Mouse (Mus musculus) G1E (cell line): ENCODE measurements around the gene Rnf121. TPM values are rescaled to one million over a fixed set of nuclear protein-coding genes. Genes with fewer than 3 reads are reported as not detected.
"Not testable (repeated sequence)": the region's sequence is repeated elsewhere in the genome, so short reads cannot be mapped to it uniquely, and the experiment has no call there.

Experiments
- ATAC-seq: 2 replicates; pipeline ENCODE4 v1.8.0; 2016; ENCODE audit warnings: mild to moderate bottlenecking; ENCODE audit not compliant: insufficient number of reproducible peaks, poor library complexity, low FRiP score, severe bottlenecking; ENCODE audit errors: extremely low read depth
- DNase-seq: peaks from one replicate; pipeline ENCODE4 v3.0.0; 2012; ENCODE audit warnings: low spot score
- H3K27me3 ChIP-seq: 2 replicates; pipeline ENCODE4 v1.6.1; 2012; ENCODE audit warnings: mild to moderate bottlenecking, low read length, inconsistent platforms; ENCODE audit not compliant: insufficient read depth
- H3K36me3 ChIP-seq: replicated peaks from 2 replicates; pipeline ENCODE3; 2012; ENCODE audit warnings: mild to moderate bottlenecking, inconsistent platforms
- H3K4me1 ChIP-seq: 2 replicates; pipeline ENCODE4 v1.6.1; 2012; ENCODE audit warnings: low read depth, low read length, inconsistent platforms, mixed read lengths; ENCODE audit not compliant: insufficient read depth
- H3K4me3 ChIP-seq: 2 replicates; pipeline ENCODE4 v1.5.1; 2012; ENCODE audit warnings: low read depth, mild to moderate bottlenecking, inconsistent platforms, low read length, moderate library complexity, mixed read lengths
- H3K9me3 ChIP-seq: replicated peaks from 2 replicates; pipeline ENCODE4 v1.6.1; 2012; ENCODE audit warnings: inconsistent platforms
- CTCF ChIP-seq: IDR thresholded peaks from 2 replicates; pipeline ENCODE4 v1.5.1; 2012; ENCODE audit warnings: low read depth, low read length, inconsistent platforms, mixed read lengths
- GATA1 ChIP-seq: IDR thresholded peaks from 2 replicates; pipeline ENCODE4 v1.6.1; 2012; ENCODE audit warnings: borderline replicate concordance, low read length, inconsistent platforms, mixed read lengths
- GATA2 ChIP-seq: IDR thresholded peaks from 2 replicates; pipeline ENCODE4 v1.6.1; 2012; ENCODE audit warnings: low read depth, low read length, inconsistent platforms, borderline replicate concordance
- POLR2AphosphoS5 ChIP-seq: IDR thresholded peaks from 2 replicates; pipeline ENCODE4 v1.6.1; 2012; ENCODE audit warnings: low read depth, low read length, inconsistent platforms; ENCODE audit not compliant: insufficient replicate concordance
- TAL1 ChIP-seq: conservative IDR thresholded peaks from 2 replicates; pipeline ENCODE4 v1.6.1; 2012; ENCODE audit warnings: low read depth, low read length, inconsistent platforms, mixed read lengths
- polyA plus RNA-seq: library from polyadenylated mRNA; stranded (reverse); fragments of >175 nt; gene quantifications from 2 replicates; pipeline ENCODE4 v1.2.3, GENCODE M21; 2012
- total RNA-seq, 2 experiments: library from RNA; stranded (forward) in 1 of 2; stranded (reverse) in 1 of 2; fragments of 200-1000 nt in 1 of 2; fragments of >200 nt in 1 of 2; fragmentation: Nextera tagmentation in 1 of 2; gene quantifications; 2 replicates each; pipeline ENCODE4 v1.2.3; 2014 to 2017

The Rnf121 gene
- total and polyA plus RNA-seq, 3 experiments, result 2.7 to 11.4 (median 8.6) TPM

DNA sequence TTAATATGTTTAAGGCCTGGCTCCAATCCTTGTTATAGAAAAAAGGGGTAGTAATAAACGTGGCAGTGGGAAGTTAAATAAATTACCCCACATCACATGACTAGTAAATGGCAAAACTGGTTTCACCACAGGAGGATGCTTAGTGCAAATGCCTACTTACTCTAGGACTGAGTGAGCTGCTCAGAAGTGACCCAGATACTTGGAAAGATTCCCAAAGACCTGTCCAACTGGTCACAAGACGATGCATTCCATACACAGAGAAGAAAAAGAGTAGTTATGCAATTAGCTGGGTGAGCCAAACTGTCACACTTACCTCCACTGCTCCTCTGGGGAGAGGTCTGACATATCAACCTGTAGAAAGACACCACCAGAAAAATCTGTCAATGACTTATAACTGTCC lies 23.0 kb downstream of the Rnf121 start:
- Histone ChIP-seq H3K27me3 (no peaks in the 10 kb centered on the region), H3K4me1 (no peaks in the 10 kb centered on the region), H3K9me3 (0 out of 2 replicates have a peak, but pooled peaks cover 2% of the 10 kb centered on the region), H3K4me3 (no peak overlapping the region), H3K36me3 (peaks cover 61% of the 10 kb centered on the region)
- no peak for DNase-seq
- TF ChIP-seq POLR2AphosphoS5, result no peak
- no peak for TF ChIP-seq GATA1
- TF ChIP-seq GATA2, result no peak
- no peak for TF ChIP-seq CTCF
- TF ChIP-seq TAL1, result no peak
- no peak for ATAC-seq

DNA sequence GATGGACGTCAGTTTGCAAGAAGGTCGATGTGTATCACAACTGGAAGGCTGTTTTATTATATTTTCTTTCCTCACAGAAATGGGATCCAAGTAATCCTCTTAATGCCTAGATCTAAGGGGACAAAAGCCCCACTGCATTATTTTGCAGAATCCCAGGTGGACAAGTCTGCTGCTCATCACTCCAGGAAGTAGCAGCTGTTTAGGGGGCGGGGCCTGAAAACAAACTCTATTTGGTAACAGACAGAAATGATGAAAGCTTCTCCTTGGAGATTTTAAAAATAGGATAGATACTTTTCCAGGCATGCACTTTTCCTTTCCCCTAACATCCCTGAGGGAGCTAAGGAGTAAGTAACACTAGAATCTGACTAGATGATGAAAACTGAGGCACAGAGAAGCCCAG lies 28.0 kb downstream of the Rnf121 start:
- DNase-seq (no peak), ATAC-seq (no peak)
- no peaks in the 10 kb centered on the region for H3K27me3 ChIP-seq
- H3K36me3 ChIP-seq, result peaks cover 91% of the 10 kb centered on the region
- no peak overlapping the region for H3K4me3 ChIP-seq
- H3K9me3 ChIP-seq, result 0 out of 2 replicates have a peak, but pooled peaks cover 2% of the 10 kb centered on the region
- TF ChIP-seq POLR2AphosphoS5 (no peak), GATA1 (no peak), GATA2 (no peak), CTCF (no peak), TAL1 (no peak)
- no peaks in the 10 kb centered on the region for H3K4me1 ChIP-seq

DNA sequence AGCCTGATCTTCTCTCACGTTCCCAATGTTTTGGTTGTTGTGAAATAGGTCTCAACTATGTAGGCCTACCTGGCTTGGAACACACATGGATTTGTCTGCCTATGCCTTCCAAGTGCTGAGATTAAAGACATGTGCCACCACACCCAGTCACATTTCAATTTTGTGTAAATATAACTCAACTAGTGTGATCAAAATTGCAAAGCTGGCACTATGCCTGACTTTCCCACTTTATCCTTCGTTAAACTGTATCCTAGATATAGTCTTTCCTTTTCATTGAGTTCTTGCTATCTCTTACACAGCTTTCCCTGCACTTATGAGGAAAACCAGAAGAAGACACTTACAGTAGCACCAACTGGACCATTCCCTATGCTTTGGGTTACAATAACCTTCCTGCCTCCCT lies 29.7 kb downstream of the Rnf121 start:
- H3K27me3 ChIP-seq, result no peaks in the 10 kb centered on the region
- TF ChIP-seq TAL1 (no peak), GATA2 (no peak), POLR2AphosphoS5 (no peak), CTCF (no peak), GATA1 (no peak)
- ATAC-seq (no peak), DNase-seq (no peak)
- no peaks in the 10 kb centered on the region for H3K4me1 ChIP-seq
- H3K36me3 ChIP-seq, result peaks cover 97% of the 10 kb centered on the region
- no peak overlapping the region for H3K4me3 ChIP-seq
- 0 out of 2 replicates have a peak, but pooled peaks cover 2% of the 10 kb centered on the region for H3K9me3 ChIP-seq

DNA sequence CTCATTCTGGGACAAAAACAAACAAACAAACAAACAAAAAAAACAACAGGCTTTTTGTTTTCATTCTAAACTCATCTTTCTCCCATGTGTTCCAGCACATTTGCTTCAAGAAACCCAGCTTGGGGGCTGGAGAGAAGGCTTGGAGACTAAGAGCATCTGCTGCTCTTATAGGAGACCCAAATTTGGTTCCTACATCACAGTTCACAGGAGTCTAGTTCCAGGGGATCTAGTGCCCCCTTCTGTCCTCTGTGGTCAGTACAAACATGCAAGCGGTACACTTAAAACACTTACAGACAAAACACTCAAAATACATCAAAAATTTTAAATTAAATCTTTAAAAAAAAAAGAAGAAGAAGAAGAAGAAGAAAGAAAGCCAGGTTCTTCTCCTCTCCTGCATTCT lies 30.4 kb downstream of the Rnf121 start:
- peaks cover 95% of the 10 kb centered on the region for H3K36me3 ChIP-seq
- no peaks in the 10 kb centered on the region for H3K4me1 ChIP-seq
- TF ChIP-seq TAL1, result no peak
- no peak for TF ChIP-seq GATA2
- TF ChIP-seq GATA1, result no peak
- no peak for TF ChIP-seq POLR2AphosphoS5
- no peak for TF ChIP-seq CTCF
- no peak overlapping the region for H3K4me3 ChIP-seq
- no peak for ATAC-seq
- no peaks in the 10 kb centered on the region for H3K27me3 ChIP-seq
- DNase-seq, result no peak
- 0 out of 2 replicates have a peak, but pooled peaks cover 2% of the 10 kb centered on the region for H3K9me3 ChIP-seq

DNA sequence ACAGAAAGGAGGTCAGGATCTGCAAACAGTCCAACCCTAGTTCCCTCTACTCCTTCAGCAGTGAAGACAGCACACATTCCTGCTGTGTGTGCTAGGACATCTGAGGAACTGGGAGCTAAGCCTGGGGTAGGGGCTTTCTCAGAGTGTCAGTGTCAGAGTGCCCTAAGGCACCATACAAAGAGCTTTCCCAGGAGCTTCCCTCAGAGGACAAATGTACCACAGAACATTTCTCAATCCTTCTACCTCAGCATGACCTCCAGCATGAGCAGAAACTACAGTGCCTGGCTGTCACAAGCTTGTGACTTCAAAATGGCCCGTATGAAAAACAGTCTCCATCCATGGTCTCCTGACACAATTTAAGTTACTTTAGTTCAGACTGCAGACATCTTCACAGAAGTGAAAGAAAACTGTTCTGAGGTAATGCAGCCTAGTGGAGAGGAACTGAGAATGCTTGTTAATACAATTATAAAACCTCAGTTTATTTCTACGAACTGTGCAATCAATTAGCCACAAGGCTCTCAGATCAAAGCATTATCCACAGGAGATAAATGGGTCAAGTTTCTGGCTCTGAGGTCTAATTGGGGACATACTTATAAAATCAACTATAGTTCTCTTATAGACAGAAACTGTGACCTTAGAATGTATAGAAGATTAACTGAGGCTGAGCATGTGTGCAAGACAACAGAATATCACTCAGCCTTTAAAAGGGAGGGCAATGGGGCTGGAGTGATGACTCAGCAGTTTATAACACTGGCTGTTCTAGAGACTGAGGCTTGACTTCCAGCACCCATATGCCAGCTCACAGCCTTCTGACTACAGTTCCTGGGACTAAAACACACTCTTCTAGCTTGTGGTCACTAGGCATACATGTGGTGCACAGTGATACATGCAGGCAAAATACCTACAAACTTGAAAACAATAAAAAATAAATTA lies 39.8 kb downstream of the Rnf121 start:
- H3K36me3 ChIP-seq, result peaks cover 70% of the 10 kb centered on the region
- H3K4me3 ChIP-seq, result no peak overlapping the region
- ATAC-seq, result peak; percentile 45; the same call in 1 of the 2 replicates
- no peak for DNase-seq
- no peaks in the 10 kb centered on the region for H3K9me3 ChIP-seq
- peaks cover 7% of the 10 kb centered on the region for H3K4me1 ChIP-seq
- TF ChIP-seq GATA2 (no peak), CTCF (no peak), GATA1 (no peak), TAL1 (no peak), POLR2AphosphoS5 (no peak)
- no peaks in the 10 kb centered on the region for H3K27me3 ChIP-seq

DNA sequence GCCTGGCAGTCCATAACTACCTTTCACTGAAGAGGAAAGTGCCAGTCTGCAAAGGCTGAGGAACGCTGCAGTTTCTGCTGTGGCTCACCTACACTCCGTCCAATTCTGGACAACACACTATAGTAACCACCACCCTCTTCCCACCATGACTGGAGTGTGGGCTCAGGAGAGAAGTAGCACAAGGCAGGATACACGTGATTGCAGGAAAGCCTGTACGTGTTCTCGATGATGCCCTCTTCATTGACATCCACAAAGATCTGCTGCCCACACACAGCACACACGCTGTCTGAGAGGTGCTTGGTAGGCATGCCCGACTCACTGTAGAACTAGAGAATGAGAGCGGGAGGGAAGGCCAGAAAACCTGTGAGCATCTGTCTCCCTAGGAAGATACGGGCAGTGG lies 41.4 kb downstream of the Rnf121 start:
- H3K4me1 ChIP-seq, result peaks cover 7% of the 10 kb centered on the region
- H3K27me3 ChIP-seq, result no peaks in the 10 kb centered on the region
- H3K4me3 ChIP-seq, result no peak overlapping the region
- ATAC-seq, result no peak
- no peaks in the 10 kb centered on the region for H3K9me3 ChIP-seq
- no peak for DNase-seq
- no peak for TF ChIP-seq TAL1
- TF ChIP-seq GATA1, result no peak
- no peak for TF ChIP-seq CTCF
- TF ChIP-seq POLR2AphosphoS5, result no peak
- TF ChIP-seq GATA2, result no peak
- H3K36me3 ChIP-seq, result peaks cover 76% of the 10 kb centered on the region

DNA sequence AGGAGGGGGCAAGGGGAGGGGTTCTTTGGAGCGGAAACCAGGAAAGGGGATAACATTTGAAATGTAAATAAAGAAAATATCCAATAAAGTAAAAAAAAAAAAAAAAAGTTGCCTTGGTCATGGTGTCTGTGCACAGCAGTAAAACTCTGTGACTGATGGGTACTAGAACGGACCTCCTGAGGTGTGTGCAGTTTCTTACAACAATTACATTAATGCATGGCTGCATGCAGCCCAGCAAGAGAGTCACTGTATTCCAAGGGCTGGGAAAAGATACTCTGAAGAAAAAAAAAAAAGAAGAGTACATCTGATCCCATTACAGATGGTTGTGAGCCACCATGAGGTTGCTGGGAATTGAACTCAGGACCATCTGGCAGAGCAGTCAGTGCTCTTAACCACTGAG lies 44.3 kb downstream of the Rnf121 start:
- H3K36me3 ChIP-seq, result peaks cover 87% of the 10 kb centered on the region

More for the DNA sequence above, 44.3 kb downstream of the Rnf121 start:
- not testable (repeated sequence) for H3K9me3 ChIP-seq, ATAC-seq, H3K27me3 ChIP-seq, H3K4me3 ChIP-seq, DNase-seq
- peaks cover 26% of the 10 kb centered on the region for H3K4me1 ChIP-seq
